Mouse (Mus musculus) forebrain, postnatal 0 days (tissue): ENCODE data around the gene Slc22a20. TPM values are rescaled to one million over a fixed set of nuclear protein-coding genes. Genes with fewer than 3 reads are reported as not detected.
A peak's percentile ranks its signal among the peaks of the same experiment; 100 is the strongest.

ENCODE experiments used
- ATAC-seq: fragments of 200-750 bp; cut with Nextera tagmentation; 2 replicates; pipeline ENCODE4 v1.8.0; 2017; ENCODE audit warnings: mild to moderate bottlenecking, moderate library complexity
- DNase-seq: peaks from one replicate; pipeline ENCODE4 v3.0.0-alpha.2; 2015
- H3K27ac ChIP-seq: fragments of 300-500 bp; sonication (generic); 2 replicates; pipeline ENCODE4 v1.5.1; 2014; ENCODE audit warnings: low read depth, mild to moderate bottlenecking, antibody characterized with exemption, low read length, moderate library complexity, mixed read lengths
- H3K27me3 ChIP-seq: fragments of 300-500 bp; sonication (generic); 2 replicates; pipeline ENCODE4 v1.6.1; 2014; ENCODE audit warnings: mild to moderate bottlenecking, low read length, mixed read lengths; ENCODE audit not compliant: insufficient read depth
- H3K36me3 ChIP-seq: fragments of 300-500 bp; sonication (generic); 2 replicates; pipeline ENCODE4 v1.6.1; 2014; ENCODE audit warnings: mild to moderate bottlenecking, moderate library complexity; ENCODE audit not compliant: insufficient read depth
- H3K4me1 ChIP-seq: fragments of 300-500 bp; sonication (generic); 2 replicates; pipeline ENCODE4 v1.6.1; 2014; ENCODE audit warnings: antibody characterized with exemption; ENCODE audit not compliant: insufficient read depth
- H3K4me2 ChIP-seq: fragments of 300-500 bp; sonication (generic); 2 replicates; pipeline ENCODE4 v1.6.1; 2014; ENCODE audit warnings: low read depth, mild to moderate bottlenecking, moderate library complexity
- H3K4me3 ChIP-seq: fragments of 300-500 bp; sonication (generic); 2 replicates; pipeline ENCODE4 v1.5.1; 2014; ENCODE audit warnings: low read depth, low read length, mixed read lengths
- H3K9ac ChIP-seq: fragments of 300-500 bp; sonication (generic); 2 replicates; pipeline ENCODE4 v1.6.1; 2014; ENCODE audit warnings: mild to moderate bottlenecking
- H3K9me3 ChIP-seq: fragments of 300-500 bp; sonication (generic); 2 replicates; pipeline ENCODE4 v1.6.1; 2016; ENCODE audit warnings: low read length
- CTCF ChIP-seq: sonication (generic); IDR thresholded peaks from 2 replicates; pipeline ENCODE4 v1.5.1; 2016; ENCODE audit warnings: antibody characterized with exemption, control low read depth, low read depth
- WGBS: fragments of 180-500 bp; shearing (Covaris S2); extraction: QIAGEN DNeasy Blood & Tissue Kit; methylation state at CpG from one replicate; pipeline ENCODE4 v1.1.7; 2014; 5-methylcytosine and 5-hydroxymethylcytosine counted together
- polyA plus RNA-seq: library from polyadenylated mRNA; unstranded; fragments of >200 nt; fragmentation: Nextera tagmentation; extraction: Ambion mirVana; gene quantifications from 2 replicates; pipeline ENCODE4 v1.2.1, GENCODE M21; 2015
- total RNA-seq: library from RNA; depleted of rRNA; stranded (reverse); fragments of >200 nt; gene quantifications from 2 replicates; pipeline ENCODE4 v1.2.3, GENCODE M21; 2014

The Slc22a20 gene
- total and polyA plus RNA-seq, 2 experiments from 2014 or later = not detected

GRCm38 (mm10) chr19:5928104-5928503 is 57.8 kb downstream of the Slc22a20 start:
- no peak for DNase-seq
- H3K4me2 ChIP-seq = no peak overlapping the region
- H3K27ac ChIP-seq = no peak overlapping the region
- 79% methylated on average over 6 of the region's 6 CpGs for WGBS
- no peak overlapping the region for H3K4me3 ChIP-seq
- H3K9ac ChIP-seq = no peak overlapping the region
- H3K27me3 ChIP-seq = no peaks in the 10 kb centered on the region
- no peaks in the 10 kb centered on the region for H3K9me3 ChIP-seq
- ATAC-seq = no peak
- TF ChIP-seq CTCF = no peak
- H3K36me3 ChIP-seq = no peaks in the 10 kb centered on the region
- H3K4me1 ChIP-seq = no peaks in the 10 kb centered on the region

GRCm38 (mm10) chr19:5927532-5927931 is 58.4 kb downstream of the Slc22a20 start:
- no peak for DNase-seq
- TF ChIP-seq CTCF = no peak
- Histone ChIP-seq H3K9ac (no peak overlapping the region), H3K9me3 (no peaks in the 10 kb centered on the region), H3K4me2 (no peak overlapping the region), H3K27me3 (no peaks in the 10 kb centered on the region), H3K27ac (no peak overlapping the region), H3K4me1 (no peaks in the 10 kb centered on the region), H3K4me3 (no peak overlapping the region), H3K36me3 (no peaks in the 10 kb centered on the region)
- WGBS = 76% methylated on average over 8 of the region's 8 CpGs
- ATAC-seq = no peak

GRCm38 (mm10) chr19:5927026-5927425 is 58.9 kb downstream of the Slc22a20 start:
- no peaks in the 10 kb centered on the region for H3K36me3 ChIP-seq
- DNase-seq = no peak
- TF ChIP-seq CTCF = no peak
- no peak for ATAC-seq
- no peak overlapping the region for H3K27ac ChIP-seq
- no peaks in the 10 kb centered on the region for H3K4me1 ChIP-seq
- H3K4me2 ChIP-seq = no peak overlapping the region
- no peak overlapping the region for H3K9ac ChIP-seq
- 62% methylated on average over 11 of the region's 11 CpGs for WGBS
- H3K4me3 ChIP-seq = no peak overlapping the region
- no peaks in the 10 kb centered on the region for H3K9me3 ChIP-seq
- H3K27me3 ChIP-seq = no peaks in the 10 kb centered on the region

- Histone ChIP-seq H3K4me2 (peak overlapping the region; percentile 94), H3K9me3 (no peaks in the 10 kb centered on the region), H3K9ac (peak overlapping the region; percentile 70; the same call in 1 of the 2 replicates), H3K4me3 (peak overlapping the region; percentile 60), H3K27ac (0 out of 2 replicates have a peak overlapping the region, but pooled peaks have one; percentile 6), H3K27me3 (no peaks in the 10 kb centered on the region), H3K4me1 (0 out of 2 replicates have a peak, but pooled peaks cover 3% of the 10 kb centered on the region), H3K36me3 (no peaks in the 10 kb centered on the region)
- TF ChIP-seq CTCF = no peak
- ATAC-seq (no peak), DNase-seq (no peak)
- whole genome bisulfite sequencing = 31% methylated on average over 11 of the region's 11 CpGs
These were observed 60.6 kb downstream of the Slc22a20 start for GRCm38 (mm10) chr19:5925311-5925855.

- TF ChIP-seq CTCF = no peak
- Histone ChIP-seq H3K9ac (peak within 1 kb of the TSS; percentile 70), H3K27me3 (no peaks in the 10 kb centered on the region), H3K4me3 (peak within 1 kb of the TSS; percentile 60), H3K4me2 (peak within 1 kb of the TSS; percentile 94), H3K27ac (peak within 1 kb of the TSS; percentile 60), H3K9me3 (no peaks in the 10 kb centered on the region), H3K4me1 (0 out of 2 replicates have a peak, but pooled peaks cover 3% of the 10 kb centered on the region), H3K36me3 (no peaks in the 10 kb centered on the region)
- DNase-seq (peak; percentile 93), ATAC-seq (peak; percentile 95)
- WGBS = 0% methylated on average over 18 of the region's 18 CpGs
These were observed 61.2 kb downstream of the Slc22a20 start, which contains the start of gene Cdc42ep2 for GRCm38 (mm10) chr19:5924713-5925093. Cdc42ep2 (minus strand) TSS chr19:5924816.

- H3K9ac ChIP-seq = peak overlapping the region; percentile 70
- H3K36me3 ChIP-seq = no peaks in the 10 kb centered on the region
- peak overlapping the region; percentile 60 for H3K27ac ChIP-seq
These were observed 61.8 kb downstream of the Slc22a20 start for GRCm38 (mm10) chr19:5923990-5924712.

GRCm38 (mm10) chr19:5922963-5923362 is 63.0 kb downstream of the Slc22a20 start:
- ATAC-seq = no peak
- TF ChIP-seq CTCF = no peak

More at GRCm38 (mm10) chr19:5923990-5924712, 61.8 kb downstream of the Slc22a20 start:
- Histone ChIP-seq H3K27me3 (no peaks in the 10 kb centered on the region), H3K9me3 (no peaks in the 10 kb centered on the region), H3K4me1 (0 out of 2 replicates have a peak, but pooled peaks cover 3% of the 10 kb centered on the region), H3K4me3 (peak overlapping the region; percentile 60), H3K4me2 (peak overlapping the region; percentile 94)
- WGBS = under 1% methylated on average over 38 of the region's 38 CpGs
- ATAC-seq = peak; percentile 90
- DNase-seq = peak; percentile 95
- peak; percentile 86 for TF ChIP-seq CTCF

More at GRCm38 (mm10) chr19:5922963-5923362, 63.0 kb downstream of the Slc22a20 start:
- no peaks in the 10 kb centered on the region for H3K27me3 ChIP-seq
- no peak for DNase-seq
- 0 out of 2 replicates have a peak, but pooled peaks cover 3% of the 10 kb centered on the region for H3K4me1 ChIP-seq
- H3K9ac ChIP-seq = no peak overlapping the region
- no peak overlapping the region for H3K27ac ChIP-seq
- H3K4me2 ChIP-seq = no peak overlapping the region
- 92% methylated on average over 3 of the region's 3 CpGs for WGBS
- H3K9me3 ChIP-seq = no peaks in the 10 kb centered on the region
- H3K4me3 ChIP-seq = no peak overlapping the region
- H3K36me3 ChIP-seq = peaks cover 7% of the 10 kb centered on the region
